Mouse (Mus musculus) embryonic facial prominence, embryonic 15.5 days (tissue): ENCODE results near the gene Nav3. TPM values are rescaled to one million over a fixed set of nuclear protein-coding genes. Genes with fewer than 3 reads are reported as not detected.
"Not testable (repeated sequence)": the region's sequence is repeated elsewhere in the genome, so short reads cannot be mapped to it uniquely, and the experiment has no call there.

ENCODE experiments used
- ATAC-seq: fragments of 200-750 bp; cut with Nextera tagmentation; 2 replicates; pipeline ENCODE4 v1.8.0; 2017; ENCODE audit warnings: low read depth, moderate TSS enrichment; ENCODE audit not compliant: insufficient number of reproducible peaks, low FRiP score, low TSS enrichment
- H3K27ac ChIP-seq: fragments of 300-500 bp; sonication (generic); replicated peaks from 2 replicates; pipeline ENCODE4 v1.5.1; 2015; ENCODE audit warnings: mild to moderate bottlenecking, inconsistent platforms
- H3K27me3 ChIP-seq: fragments of 300-500 bp; sonication (generic); 2 replicates; pipeline ENCODE4 v1.6.1; 2015; ENCODE audit warnings: inconsistent platforms
- H3K36me3 ChIP-seq: fragments of 300-500 bp; sonication (generic); 2 replicates; pipeline ENCODE4 v1.6.1; 2015; ENCODE audit warnings: mild to moderate bottlenecking, inconsistent platforms
- H3K4me1 ChIP-seq: fragments of 300-500 bp; sonication (generic); 2 replicates; pipeline ENCODE4 v1.6.1; 2015; ENCODE audit warnings: inconsistent platforms
- H3K4me2 ChIP-seq: fragments of 300-500 bp; sonication (generic); replicated peaks from 2 replicates; pipeline ENCODE4 v1.6.1; 2015; ENCODE audit warnings: mild to moderate bottlenecking, inconsistent platforms
- H3K4me3 ChIP-seq: fragments of 300-500 bp; sonication (generic); replicated peaks from 2 replicates; pipeline ENCODE4 v1.5.1; 2015; ENCODE audit warnings: mild to moderate bottlenecking, inconsistent platforms
- H3K9ac ChIP-seq: fragments of 300-500 bp; sonication (generic); 2 replicates; pipeline ENCODE4 v1.6.1; 2015; ENCODE audit warnings: inconsistent platforms
- H3K9me3 ChIP-seq: fragments of 300-500 bp; sonication (generic); replicated peaks from 2 replicates; pipeline ENCODE4 v1.6.1; 2016; ENCODE audit warnings: inconsistent platforms
- WGBS: fragments of 180-500 bp; shearing (Covaris S2); methylation state at CpG from one replicate; pipeline ENCODE4 v1.1.7; 2015; 5-methylcytosine and 5-hydroxymethylcytosine counted together
- polyA plus RNA-seq: library from polyadenylated mRNA; unstranded; fragments of >200 nt; fragmentation: Nextera tagmentation; extraction: Ambion mirVana; gene quantifications from 2 replicates; pipeline ENCODE4 v1.2.1, GENCODE M21; 2015

Nav3 gene
- polyA plus RNA-seq, 1 experiment from 2014 or later, result 5.6 TPM

DNA sequence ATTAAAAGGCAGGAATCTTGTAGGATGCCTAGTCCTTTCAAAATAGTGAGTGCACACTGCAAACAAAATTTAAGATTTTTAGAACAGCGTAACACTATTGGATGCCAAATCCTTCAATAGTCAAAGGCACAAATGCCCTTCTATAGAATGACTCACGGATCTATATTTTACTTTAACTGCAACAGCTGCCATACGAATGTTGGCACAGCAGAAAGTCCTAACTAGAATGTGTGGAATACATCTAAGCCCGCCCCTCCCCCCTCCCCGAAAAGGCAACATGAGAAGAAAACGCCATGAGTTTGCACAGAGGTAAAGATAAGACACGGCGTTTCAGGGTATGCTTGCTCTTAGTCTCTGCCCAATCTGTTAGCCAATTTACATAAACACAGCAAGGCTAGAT lies 383.6 kb downstream of the Nav3 start:
- Histone ChIP-seq H3K27ac (no peak overlapping the region), H3K9me3 (no peaks in the 10 kb centered on the region), H3K27me3 (no peaks in the 10 kb centered on the region), H3K4me1 (no peaks in the 10 kb centered on the region), H3K4me3 (no peak overlapping the region), H3K9ac (no peak overlapping the region), H3K36me3 (no peaks in the 10 kb centered on the region), H3K4me2 (no peak overlapping the region)
- 76% methylated on average over 8 of the region's 8 CpGs for WGBS
- no peak for ATAC-seq

DNA sequence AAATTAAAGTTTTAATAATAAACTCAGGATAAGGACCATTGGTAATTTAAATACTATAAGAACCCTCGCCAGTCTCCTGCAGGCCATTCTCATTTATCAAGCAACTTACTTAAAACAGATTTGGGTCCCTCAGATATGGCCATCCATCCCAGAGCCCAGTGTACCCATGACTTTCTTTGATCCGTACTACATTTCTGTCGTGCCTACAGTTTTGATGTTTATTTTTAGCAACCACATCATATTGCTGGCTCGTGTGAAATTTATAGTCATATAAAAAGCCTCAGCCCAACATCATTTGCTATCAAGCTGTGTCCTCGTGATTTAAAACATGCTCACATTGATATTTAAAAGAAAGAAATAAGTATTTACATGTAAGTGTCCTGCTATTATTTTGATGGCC lies 394.8 kb downstream of the Nav3 start:
- Histone ChIP-seq H3K9me3 (no peaks in the 10 kb centered on the region), H3K4me3 (no peak overlapping the region), H3K4me1 (no peaks in the 10 kb centered on the region), H3K36me3 (no peaks in the 10 kb centered on the region), H3K27ac (no peak overlapping the region), H3K9ac (no peak overlapping the region), H3K4me2 (no peak overlapping the region), H3K27me3 (no peaks in the 10 kb centered on the region)
- ATAC-seq, result no peak
- WGBS, result 63% methylated on average over 5 of the region's 5 CpGs

DNA sequence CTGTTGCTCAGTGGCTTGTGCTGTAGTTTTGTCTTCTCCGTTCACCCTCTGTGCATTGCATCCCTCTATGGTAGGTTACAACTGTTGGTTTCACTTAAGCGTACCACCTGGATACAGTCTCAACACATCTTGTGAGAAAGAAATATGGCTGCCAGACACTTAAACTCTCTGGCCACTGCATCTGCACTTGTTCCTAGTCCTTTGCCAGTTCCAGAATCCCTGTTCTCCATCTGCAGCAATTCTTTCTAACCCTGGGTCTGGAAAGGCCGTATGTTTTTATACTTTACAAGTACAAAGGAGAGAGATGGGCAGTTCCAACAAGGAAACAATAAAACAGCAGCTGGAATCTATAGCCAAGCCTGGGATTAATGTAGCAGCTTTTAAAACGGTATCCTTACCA lies 418.5 kb downstream of the Nav3 start:
- H3K4me1 ChIP-seq, result no peaks in the 10 kb centered on the region
- no peak overlapping the region for H3K9ac ChIP-seq
- 59% methylated on average over 4 of the region's 4 CpGs for WGBS
- no peaks in the 10 kb centered on the region for H3K27me3 ChIP-seq
- no peak overlapping the region for H3K4me2 ChIP-seq
- no peak overlapping the region for H3K27ac ChIP-seq
- no peak overlapping the region for H3K4me3 ChIP-seq
- no peaks in the 10 kb centered on the region for H3K36me3 ChIP-seq
- H3K9me3 ChIP-seq, result no peaks in the 10 kb centered on the region
- no peak for ATAC-seq

DNA sequence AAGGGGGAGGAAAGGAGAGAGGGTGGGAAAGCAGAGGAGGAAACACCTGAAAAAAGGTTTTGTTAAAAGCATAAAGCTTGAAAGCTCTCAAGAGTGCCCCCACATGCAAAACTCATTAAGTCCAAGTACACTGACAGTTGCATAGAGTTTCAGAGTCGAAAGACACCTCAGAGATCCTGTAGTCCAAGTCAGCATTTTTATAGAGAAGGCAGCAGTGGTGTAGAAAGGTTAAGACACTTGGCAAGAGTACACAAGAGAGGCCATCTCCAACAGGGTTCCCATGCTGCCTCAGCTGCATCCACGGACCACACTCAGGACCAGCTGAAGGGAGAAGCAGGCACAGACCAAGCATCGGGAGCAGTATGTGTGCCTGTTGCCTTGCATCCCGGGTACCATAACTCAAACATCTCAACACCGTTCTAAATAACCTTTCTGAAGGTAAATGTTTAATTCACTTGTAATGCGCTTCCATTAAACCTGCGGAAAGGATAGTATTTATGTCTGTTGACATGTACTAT lies 421.4 kb downstream of the Nav3 start:
- no peak overlapping the region for H3K4me3 ChIP-seq
- no peaks in the 10 kb centered on the region for H3K9me3 ChIP-seq
- WGBS, result 85% methylated on average over 7 of the region's 7 CpGs
- H3K9ac ChIP-seq, result no peak overlapping the region
- no peaks in the 10 kb centered on the region for H3K4me1 ChIP-seq
- H3K4me2 ChIP-seq, result no peak overlapping the region
- no peaks in the 10 kb centered on the region for H3K27me3 ChIP-seq
- H3K27ac ChIP-seq, result no peak overlapping the region
- ATAC-seq, result no peak
- no peaks in the 10 kb centered on the region for H3K36me3 ChIP-seq

DNA sequence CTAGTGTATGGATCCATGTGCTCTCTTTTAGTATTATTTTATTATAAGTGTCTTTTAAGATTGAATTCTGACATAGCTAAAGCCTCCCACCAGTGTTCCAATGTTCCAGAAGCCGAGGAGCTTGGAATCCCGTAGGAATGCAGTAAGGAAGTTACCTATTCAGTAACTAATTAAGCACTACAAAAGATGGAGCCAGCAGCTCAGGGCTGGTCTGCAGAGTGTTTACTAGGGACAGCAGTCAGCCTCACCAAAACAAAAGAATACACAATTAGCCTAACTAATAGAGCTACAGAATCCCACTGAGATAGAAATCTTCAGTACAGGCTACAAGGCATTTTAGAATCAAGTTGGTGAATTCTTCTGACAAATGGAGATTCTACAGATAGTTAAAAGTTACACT lies 431.1 kb downstream of the Nav3 start:
- not testable (repeated sequence) for H3K9me3 ChIP-seq, H3K27ac ChIP-seq, H3K36me3 ChIP-seq, H3K4me3 ChIP-seq, H3K4me2 ChIP-seq, H3K27me3 ChIP-seq, H3K4me1 ChIP-seq, H3K9ac ChIP-seq, ATAC-seq
- 70% methylated on average over 2 of the region's 2 CpGs for WGBS

DNA sequence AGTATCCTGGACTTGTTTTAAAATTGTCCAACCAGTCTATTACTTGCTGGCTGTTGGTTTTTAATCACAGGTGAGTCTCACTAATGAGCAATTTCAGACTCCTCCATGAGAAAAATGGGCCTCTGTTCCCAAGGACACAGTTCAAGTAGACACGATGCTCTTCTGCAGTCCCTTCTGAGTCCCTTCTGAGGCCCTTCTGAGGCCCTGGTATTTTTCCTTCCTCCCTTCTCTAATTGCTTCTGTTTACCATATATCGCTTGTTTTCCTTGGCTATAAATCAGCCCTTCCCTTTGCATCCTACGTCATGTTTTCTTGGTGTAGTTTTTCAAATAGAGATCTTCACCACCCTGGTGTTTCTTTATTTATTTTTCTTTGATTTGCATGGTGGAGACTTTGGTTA lies 433.9 kb downstream of the Nav3 start:
- H3K36me3 ChIP-seq, result no peaks in the 10 kb centered on the region
- no peak overlapping the region for H3K4me3 ChIP-seq
- H3K27ac ChIP-seq, result no peak overlapping the region
- H3K27me3 ChIP-seq, result no peaks in the 10 kb centered on the region
- 79% methylated on average over 3 of the region's 3 CpGs for WGBS
- H3K9me3 ChIP-seq, result no peaks in the 10 kb centered on the region
- no peak for ATAC-seq
- H3K9ac ChIP-seq, result no peak overlapping the region
- H3K4me1 ChIP-seq, result no peaks in the 10 kb centered on the region
- no peak overlapping the region for H3K4me2 ChIP-seq

DNA sequence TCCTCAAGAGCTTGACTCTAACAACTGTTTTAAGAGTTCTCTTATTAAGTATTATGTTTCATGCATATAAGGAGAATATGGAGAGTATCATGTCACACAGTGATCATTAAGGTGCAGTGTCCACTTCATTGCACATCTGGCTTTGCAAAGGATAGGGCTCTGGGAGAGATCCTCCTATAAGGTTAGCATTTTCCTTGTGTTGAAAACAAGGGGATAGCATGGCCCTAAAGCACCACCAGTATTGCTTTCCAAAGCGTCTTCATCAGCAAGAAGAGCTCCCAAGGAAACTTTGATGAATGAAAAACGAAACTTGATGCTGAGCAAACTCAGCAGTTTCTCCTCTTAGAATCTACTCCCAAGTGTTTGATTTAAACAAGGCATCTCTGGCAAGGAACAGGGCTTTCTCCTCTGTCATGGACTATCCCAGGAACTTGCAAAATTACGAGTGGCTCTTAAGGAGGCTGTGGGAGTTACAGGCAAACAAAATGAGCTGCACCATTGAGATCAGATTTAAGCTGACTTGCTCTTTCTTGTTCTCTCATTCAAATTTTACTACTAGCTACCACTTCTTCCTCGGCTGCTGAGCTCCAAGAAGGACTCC lies 436.6 kb downstream of the Nav3 start:
- Histone ChIP-seq H3K4me1 (no peaks in the 10 kb centered on the region), H3K9me3 (no peaks in the 10 kb centered on the region), H3K4me3 (no peak overlapping the region), H3K27ac (no peak overlapping the region), H3K9ac (no peak overlapping the region), H3K4me2 (no peak overlapping the region), H3K36me3 (no peaks in the 10 kb centered on the region), H3K27me3 (no peaks in the 10 kb centered on the region)
- ATAC-seq, result no peak
- 59% methylated on average over 4 of the region's 4 CpGs for WGBS

DNA sequence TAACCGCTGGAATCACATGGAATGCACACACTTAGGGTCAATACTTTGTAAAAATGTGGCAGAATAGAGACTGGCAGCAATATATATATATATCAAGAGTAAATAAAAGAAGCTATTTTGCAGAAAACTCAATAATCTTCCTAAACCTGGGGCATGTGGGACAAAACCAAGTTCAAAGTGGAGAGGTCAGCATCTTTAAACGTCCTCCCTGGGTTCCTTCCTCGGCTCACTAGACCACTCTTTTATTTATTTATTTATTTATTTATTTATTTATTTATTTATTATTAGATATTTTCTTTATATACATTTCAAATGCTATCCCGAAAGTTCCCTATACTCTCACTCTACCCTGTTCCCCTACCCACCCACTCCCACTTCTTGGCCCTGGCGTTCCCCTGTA lies 454.7 kb downstream of the Nav3 start:
- H3K4me1 ChIP-seq, H3K9ac ChIP-seq, H3K36me3 ChIP-seq, H3K4me2 ChIP-seq, H3K27me3 ChIP-seq, H3K9me3 ChIP-seq, H3K4me3 ChIP-seq, ATAC-seq: not testable (repeated sequence)
- WGBS, result 68% methylated on average over 5 of the region's 5 CpGs
- 0 out of 2 replicates have a peak overlapping the region, but pooled peaks have one; percentile 17 for H3K27ac ChIP-seq

DNA sequence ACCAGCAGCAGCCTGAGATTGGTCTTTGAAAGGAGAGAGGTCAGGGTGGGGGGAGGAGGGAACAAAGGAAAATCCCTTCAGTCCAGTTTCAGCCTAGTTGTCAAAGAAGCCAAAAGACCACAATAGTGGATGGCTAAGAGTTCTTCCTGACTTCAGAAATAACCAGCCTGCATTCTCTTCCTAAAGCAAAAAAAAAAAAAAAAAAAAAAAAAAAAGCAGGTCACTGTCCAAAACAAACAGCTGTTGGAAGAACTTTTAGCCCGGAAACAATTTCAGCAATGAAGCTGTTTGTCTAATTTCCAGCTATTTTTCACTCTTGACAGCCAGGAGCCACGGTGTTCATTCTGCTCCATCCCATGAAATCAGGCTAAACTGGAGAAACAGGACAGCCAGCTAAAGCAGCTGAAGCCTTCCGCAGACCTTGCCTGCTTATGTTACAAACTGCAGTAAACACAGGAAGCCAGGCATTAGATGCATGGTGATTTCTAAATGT lies 455.2 kb downstream of the Nav3 start:
- Histone ChIP-seq H3K36me3 (no peaks in the 10 kb centered on the region), H3K27ac (0 out of 2 replicates have a peak overlapping the region, but pooled peaks have one; percentile 17), H3K4me1 (0 out of 2 replicates have a peak, but pooled peaks cover 6% of the 10 kb centered on the region), H3K4me3 (no peak overlapping the region), H3K27me3 (no peaks in the 10 kb centered on the region), H3K4me2 (no peak overlapping the region), H3K9me3 (no peaks in the 10 kb centered on the region), H3K9ac (no peak overlapping the region)
- WGBS, result 17% methylated on average over 3 of the region's 3 CpGs
- ATAC-seq, result no peak

DNA sequence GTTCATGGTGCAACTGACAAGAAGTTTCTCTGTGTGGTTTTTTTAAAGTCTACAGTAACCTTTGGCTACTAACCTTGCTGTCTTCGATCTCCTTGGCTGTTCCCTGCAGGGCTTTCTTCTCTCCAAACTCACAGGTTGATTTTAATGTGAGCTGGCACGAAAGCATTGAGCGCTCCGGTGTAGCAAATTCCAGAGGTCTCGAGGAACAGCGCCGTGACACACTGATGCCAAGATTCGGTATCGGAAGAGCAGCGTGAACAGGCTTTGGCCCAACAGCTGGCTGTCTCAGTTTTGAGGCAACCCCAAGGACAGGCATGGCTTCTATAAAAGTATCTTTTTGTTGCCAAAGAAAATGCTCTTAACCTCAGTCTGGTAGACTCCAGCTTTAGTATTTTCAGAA lies 456.1 kb downstream of the Nav3 start:
- Histone ChIP-seq H3K36me3 (no peaks in the 10 kb centered on the region), H3K4me3 (0 out of 2 replicates have a peak overlapping the region, but pooled peaks have one; percentile 12), H3K27ac (no peak overlapping the region), H3K4me1 (0 out of 2 replicates have a peak, but pooled peaks cover 6% of the 10 kb centered on the region), H3K4me2 (peak overlapping the region; percentile 6; the same call in 1 of the 2 replicates), H3K9ac (no peak overlapping the region), H3K27me3 (no peaks in the 10 kb centered on the region), H3K9me3 (no peaks in the 10 kb centered on the region)
- no peak for ATAC-seq
- WGBS, result 35% methylated on average over 10 of the region's 10 CpGs

DNA sequence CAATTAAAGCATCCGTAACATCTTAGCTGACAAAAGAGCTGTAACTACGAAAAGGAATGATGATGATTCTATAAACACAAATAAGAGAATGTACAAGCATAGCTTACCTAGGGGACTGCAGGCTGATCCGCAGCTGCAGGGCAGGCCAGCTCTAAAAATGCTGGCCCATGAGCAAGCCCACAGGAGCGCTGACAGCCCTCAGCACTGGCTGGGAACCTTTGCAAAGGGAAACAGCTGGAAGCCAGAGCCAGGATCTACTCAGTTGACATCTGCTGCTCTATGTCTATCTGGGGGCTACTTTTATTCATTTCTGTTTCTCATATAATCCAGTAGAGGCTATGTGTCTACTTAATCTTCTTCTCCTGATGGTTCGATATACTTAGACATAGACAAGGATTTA lies 461.7 kb downstream of the Nav3 start:
- no peak for ATAC-seq

More for the DNA sequence above, 461.7 kb downstream of the Nav3 start:
- H3K27me3 ChIP-seq, result no peaks in the 10 kb centered on the region
- H3K4me2 ChIP-seq, result no peak overlapping the region
- H3K4me3 ChIP-seq, result no peak overlapping the region
- whole genome bisulfite sequencing, result 45% methylated on average over 5 of the region's 5 CpGs
- no peak overlapping the region for H3K27ac ChIP-seq
- no peak overlapping the region for H3K9ac ChIP-seq
- H3K4me1 ChIP-seq, result no peaks in the 10 kb centered on the region
- H3K9me3 ChIP-seq, result no peaks in the 10 kb centered on the region
- no peaks in the 10 kb centered on the region for H3K36me3 ChIP-seq
